Mouse (Mus musculus) brain, embryonic 14.5 days (tissue): ENCODE measurements around the gene Ghrl. TPM values are rescaled to one million over a fixed set of nuclear protein-coding genes. Genes with fewer than 3 reads are reported as not detected.
"Not testable (repeated sequence)": the region's sequence is repeated elsewhere in the genome, so short reads cannot be mapped to it uniquely, and the experiment has no call there.

Source experiments
- DNase-seq: peaks from one replicate; pipeline ENCODE4 v3.0.0-alpha.2; 2011; ENCODE audit warnings: low read depth
- CTCF ChIP-seq: fragments of 200-500 bp; IDR thresholded peaks from 2 replicates; pipeline ENCODE4 v1.5.1; 2012; ENCODE audit warnings: inconsistent platforms, mild to moderate bottlenecking, moderate library complexity, borderline replicate concordance; ENCODE audit not compliant: insufficient read depth, insufficient read length; ENCODE audit errors: extremely low read depth
- POLR2A ChIP-seq: fragments of 200-500 bp; IDR thresholded peaks from 2 replicates; pipeline ENCODE4 v1.6.1; 2012; ENCODE audit warnings: mild to moderate bottlenecking, inconsistent platforms, borderline replicate concordance; ENCODE audit not compliant: poor library complexity, insufficient read depth, insufficient read length, severe bottlenecking; ENCODE audit errors: extremely low read depth
- polyA plus RNA-seq: library from polyadenylated mRNA; depleted of rRNA; stranded (reverse); fragments of >200 nt; gene quantifications from 2 replicates; pipeline ENCODE4 v1.2.3, GENCODE M21; 2012

Ghrl gene
- polyA plus RNA-seq, 1 experiment: 0.52 TPM

- DNase-seq: no peak
- TF ChIP-seq CTCF (no peak), POLR2A (no peak)
Measured at GRCm38 (mm10) chr6:113737318-113738046, 17.8 kb upstream of the Ghrl start.

- DNase-seq: no peak
- TF ChIP-seq CTCF (no peak), POLR2A (no peak)
Measured at GRCm38 (mm10) chr6:113731296-113731695, 11.6 kb upstream of the Ghrl start.

GRCm38 (mm10) chr6:113728181-113728580 is 8.5 kb upstream of the Ghrl start:
- no peak for DNase-seq

DNA sequence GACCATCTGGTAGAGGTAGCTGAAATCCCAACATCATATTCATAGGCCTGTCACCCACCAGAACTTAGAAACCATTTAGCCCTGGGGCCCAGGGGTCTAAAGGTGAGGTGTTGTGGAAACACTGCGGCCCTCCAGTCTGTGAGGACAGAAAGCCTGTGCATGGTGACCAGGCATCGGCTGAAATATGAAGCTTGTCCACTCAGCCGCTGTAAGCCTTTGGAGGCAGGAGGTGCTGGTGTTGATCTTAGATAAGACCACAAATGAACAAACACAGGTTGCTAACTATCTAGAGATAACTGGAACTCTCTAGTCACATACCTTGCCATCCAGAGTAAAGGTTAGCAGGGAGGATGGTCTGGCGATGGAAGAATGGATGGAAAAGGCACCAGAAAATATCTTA is 1.4 kb upstream of the Ghrl start:
- DNase-seq: no peak
- TF ChIP-seq CTCF (no peak), POLR2A (no peak)

More at GRCm38 (mm10) chr6:113728181-113728580, 8.5 kb upstream of the Ghrl start:
- TF ChIP-seq POLR2A (no peak), CTCF (no peak)

DNA sequence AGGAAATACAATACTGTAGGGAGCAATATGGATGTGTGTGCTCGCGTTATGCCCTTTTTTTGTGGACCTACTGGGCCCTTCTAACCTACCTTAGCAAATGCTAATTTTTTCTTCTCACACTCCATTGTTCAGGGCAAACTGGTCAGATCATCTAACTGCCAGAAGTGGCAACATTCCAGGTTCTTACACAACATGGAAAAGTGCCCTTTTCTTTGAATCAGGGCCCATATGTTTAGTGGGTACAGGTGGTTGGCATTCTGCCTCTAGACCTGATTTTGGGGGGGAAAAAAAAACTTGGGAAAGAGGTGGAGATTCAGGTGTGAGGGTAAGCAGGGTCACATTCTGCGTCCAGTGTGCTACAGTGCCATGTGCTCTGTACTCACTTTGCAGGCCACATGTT is 2.1 kb downstream of the Ghrl start:
- DNase-seq: peak; percentile 3
- TF ChIP-seq CTCF (no peak), POLR2A (no peak)

DNA sequence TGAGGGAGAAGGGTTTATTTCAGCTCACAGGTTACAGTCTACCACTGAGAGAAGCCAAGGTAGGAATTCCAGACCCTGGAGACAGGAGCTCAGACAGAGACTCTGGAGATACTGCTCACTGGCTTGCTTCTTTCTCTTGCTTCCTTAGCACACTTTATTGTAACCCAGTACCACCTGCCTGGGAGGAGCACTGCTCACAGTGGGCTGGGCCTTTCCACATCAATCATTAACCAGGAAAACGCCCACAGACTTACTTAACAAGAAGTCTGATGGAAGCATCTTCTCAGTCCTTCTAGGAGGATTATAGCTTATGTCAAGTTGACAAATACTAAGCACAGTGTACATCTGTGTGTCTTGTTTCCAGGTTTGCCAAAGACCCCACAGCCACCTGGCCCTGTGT is 4.9 kb downstream of the Ghrl start:
- TF ChIP-seq POLR2A (no peak), CTCF (no peak)
- DNase-seq: no peak

DNA sequence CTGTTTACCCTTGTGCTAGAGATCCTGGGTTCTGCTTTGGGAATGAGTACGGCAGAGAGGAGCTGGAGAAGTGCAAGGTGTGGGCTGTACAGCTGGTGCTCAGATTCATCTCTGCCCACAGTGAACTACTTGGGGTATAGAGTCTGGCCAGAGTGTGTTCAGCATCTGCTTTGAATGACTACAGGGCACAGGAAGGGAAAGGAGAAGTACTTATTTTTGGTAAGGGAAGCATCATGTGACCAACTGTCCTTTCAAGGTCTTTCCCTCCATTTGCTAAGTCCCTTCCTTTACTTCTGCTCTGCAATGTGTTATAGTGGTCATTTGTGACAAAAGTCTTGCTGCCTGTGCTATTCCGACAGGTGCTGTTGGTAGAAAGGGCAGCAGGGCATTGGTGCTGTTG is 5.4 kb downstream of the Ghrl start:
- TF ChIP-seq POLR2A (no peak), CTCF (no peak)
- DNase-seq: no peak

DNA sequence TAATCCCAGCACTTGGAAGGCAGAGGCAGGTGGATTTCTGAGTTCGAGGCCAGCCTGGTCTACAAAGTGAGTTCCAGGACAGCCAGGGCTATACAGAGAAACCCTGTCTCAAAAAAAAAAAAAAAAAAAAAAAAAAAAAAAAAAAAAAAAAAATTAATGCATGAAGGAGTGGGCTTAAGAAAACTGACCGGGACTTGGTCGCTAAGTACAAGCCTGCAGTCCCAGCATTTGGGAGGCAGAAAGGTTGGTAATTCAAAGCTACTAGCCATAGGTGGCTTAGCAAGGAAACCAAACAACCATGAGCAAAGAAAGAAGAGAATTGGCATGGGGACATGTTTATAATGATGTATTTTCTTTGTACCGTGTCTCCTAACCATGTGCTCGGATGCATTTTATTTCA is 6.3 kb downstream of the Ghrl start:
- DNase-seq: not testable (repeated sequence)

- no peak for DNase-seq
- TF ChIP-seq CTCF (no peak), POLR2A (no peak)
Measured at GRCm38 (mm10) chr6:113712718-113713117, 7.0 kb downstream of the Ghrl start.

DNA sequence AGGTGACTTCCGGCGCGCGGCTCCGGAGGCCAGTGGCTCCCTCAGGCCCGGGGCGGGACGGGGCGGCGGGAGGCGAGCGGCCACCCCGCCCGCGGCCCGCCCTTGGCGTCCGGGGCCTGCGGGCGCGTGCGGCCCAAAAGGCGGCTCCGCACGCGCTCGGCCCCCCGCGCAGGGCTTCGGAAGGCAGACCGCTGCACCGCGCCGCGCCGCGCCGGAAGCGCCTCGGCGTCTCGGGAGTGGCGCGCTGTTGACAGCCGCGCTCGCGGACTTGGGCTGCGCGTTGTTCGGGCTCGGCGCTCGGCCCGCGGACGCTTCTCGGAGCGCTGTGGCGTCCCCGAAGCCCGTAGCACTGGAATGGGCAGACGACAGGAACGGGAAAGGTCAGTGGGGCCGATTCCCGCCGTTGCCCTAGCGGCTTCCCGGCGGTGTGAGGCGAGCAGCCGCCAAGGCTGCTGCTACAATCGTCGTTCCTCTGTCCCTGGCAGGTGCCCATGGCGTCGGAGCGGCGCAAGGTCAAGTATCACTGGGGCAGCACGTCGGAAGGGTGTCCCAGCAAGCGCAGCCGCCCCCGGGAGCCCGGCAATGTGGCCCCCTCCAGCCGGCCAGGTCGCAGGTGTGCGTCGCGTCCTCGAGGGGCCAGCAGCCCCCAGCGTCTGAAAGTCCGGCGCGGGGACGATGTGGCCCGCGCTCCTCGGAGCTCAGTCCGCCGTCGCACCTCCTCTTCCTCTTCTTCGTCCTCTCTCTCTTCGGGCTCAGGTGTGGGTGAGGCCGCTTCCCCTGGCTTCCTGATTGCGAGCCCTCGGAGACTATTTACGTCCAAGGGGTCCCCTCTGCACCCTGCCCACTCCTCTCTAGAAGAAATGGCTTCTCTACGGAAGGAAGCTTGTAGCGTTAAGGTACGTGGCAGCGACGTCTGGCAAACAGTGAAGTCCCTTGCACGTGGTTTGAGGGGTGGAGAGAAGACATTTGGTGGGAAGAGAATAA is 22.2 kb downstream of the Ghrl start:
- TF ChIP-seq CTCF: no peak
- TF ChIP-seq POLR2A: no peak
- peak; percentile 20 for DNase-seq

DNA sequence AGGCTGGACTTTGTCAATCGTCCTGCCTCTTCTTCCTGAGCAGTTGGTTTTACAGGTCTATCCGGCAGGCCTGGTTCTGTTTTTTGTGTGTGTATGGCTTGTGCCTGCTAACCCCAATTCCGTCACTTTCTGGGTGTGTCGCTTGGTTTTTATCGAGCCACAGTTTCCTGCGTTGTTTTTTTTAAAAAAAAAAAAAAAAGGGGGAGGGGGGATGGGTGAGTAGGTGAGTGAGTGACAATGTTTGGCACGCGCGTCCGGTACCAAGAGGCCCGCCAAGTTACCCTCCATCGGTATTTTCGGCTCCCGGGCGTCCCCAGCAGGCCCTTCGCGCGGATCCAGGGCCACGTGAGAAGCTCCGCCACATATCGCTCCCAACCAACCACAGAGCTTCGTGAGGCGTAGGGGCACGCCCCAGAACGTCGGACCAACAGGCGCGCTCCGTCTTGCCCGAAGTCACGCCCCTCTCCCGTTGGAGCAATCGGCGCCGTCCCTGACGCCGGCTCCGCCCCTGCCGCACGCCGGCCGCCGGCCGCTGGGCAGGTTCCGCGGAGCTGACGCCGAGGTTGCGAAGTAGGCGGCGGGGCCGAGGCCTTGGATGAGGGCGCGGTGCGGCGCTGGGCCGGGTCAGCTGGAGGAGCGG is 23.0 kb downstream of the Ghrl start, which contains the start of gene Tatdn2:
Gene Tatdn2, plus strand, starts transcription at position 469 of the 640 bp plus-strand sequence.
- TF ChIP-seq CTCF: no peak
- TF ChIP-seq POLR2A: peak; percentile 91

More for the DNA sequence above, 23.0 kb downstream of the Ghrl start, which contains the start of gene Tatdn2:
- peak; percentile 99 for DNase-seq
